Mouse (Mus musculus): Measurements from ENCODE around the gene Nr2f6. TPM values are rescaled to one million over a fixed set of nuclear protein-coding genes. Genes with fewer than 3 reads are reported as not detected.

Nr2f6 gene
- total and polyA plus RNA-seq, 2 experiments from 2014 or later: 34.1 to 129 TPM

- Histone ChIP-seq H3K4me1 (ENCODE audit: insufficient read depth, low read length) (peaks cover 10% of the 10 kb centered on the region), H3K27me3 (ENCODE audit: insufficient read depth, low read length) (no peaks in the 10 kb centered on the region), H3K27ac (no peak overlapping the region), H3K9me3 (ENCODE audit: low read length) (no peaks in the 10 kb centered on the region), H3K4me3 (ENCODE audit: low read length) (no peak overlapping the region), H3K9ac (replicated peaks; ENCODE audit: low read length) (no peak overlapping the region), H3K4me2 (ENCODE audit: low read depth, low read length) (no peak overlapping the region), H3K36me3 (ENCODE audit: insufficient read depth, low read length) (0 out of 2 replicates have a peak, but pooled peaks cover 4% of the 10 kb centered on the region)
- TF ChIP-seq CTCF (IDR thresholded peaks at IDR 0.05; ENCODE audit: low read depth): no peak
- no peak for ATAC-seq
- WGBS: 90% methylated on average over 2 of the region's 2 CpGs
- no peak for DNase-seq (ENCODE audit: low spot score)
These were observed 19.1 kb upstream of the Nr2f6 start for GRCm38 (mm10) chr8:71400826-71401225.

- Histone ChIP-seq H3K36me3 (ENCODE audit: insufficient read depth, low read length) (0 out of 2 replicates have a peak, but pooled peaks cover 4% of the 10 kb centered on the region), H3K4me1 (ENCODE audit: insufficient read depth, low read length) (peaks cover 10% of the 10 kb centered on the region), H3K27ac (no peak overlapping the region), H3K4me2 (ENCODE audit: low read depth, low read length) (peak overlapping the region; percentile 92), H3K27me3 (ENCODE audit: insufficient read depth, low read length) (no peaks in the 10 kb centered on the region), H3K9ac (replicated peaks; ENCODE audit: low read length) (peak overlapping the region; percentile 67; the same call in 1 of the 2 replicates), H3K4me3 (ENCODE audit: low read length) (peak overlapping the region; percentile 67), H3K9me3 (ENCODE audit: low read length) (no peaks in the 10 kb centered on the region)
- no peak for TF ChIP-seq CTCF (IDR thresholded peaks at IDR 0.05; ENCODE audit: low read depth)
- DNase-seq (ENCODE audit: low spot score) (no peak), ATAC-seq (no peak)
- 87% methylated on average over 12 of the region's 12 CpGs for WGBS
These were observed 15.9 kb upstream of the Nr2f6 start for GRCm38 (mm10) chr8:71397701-71398100.

DNA sequence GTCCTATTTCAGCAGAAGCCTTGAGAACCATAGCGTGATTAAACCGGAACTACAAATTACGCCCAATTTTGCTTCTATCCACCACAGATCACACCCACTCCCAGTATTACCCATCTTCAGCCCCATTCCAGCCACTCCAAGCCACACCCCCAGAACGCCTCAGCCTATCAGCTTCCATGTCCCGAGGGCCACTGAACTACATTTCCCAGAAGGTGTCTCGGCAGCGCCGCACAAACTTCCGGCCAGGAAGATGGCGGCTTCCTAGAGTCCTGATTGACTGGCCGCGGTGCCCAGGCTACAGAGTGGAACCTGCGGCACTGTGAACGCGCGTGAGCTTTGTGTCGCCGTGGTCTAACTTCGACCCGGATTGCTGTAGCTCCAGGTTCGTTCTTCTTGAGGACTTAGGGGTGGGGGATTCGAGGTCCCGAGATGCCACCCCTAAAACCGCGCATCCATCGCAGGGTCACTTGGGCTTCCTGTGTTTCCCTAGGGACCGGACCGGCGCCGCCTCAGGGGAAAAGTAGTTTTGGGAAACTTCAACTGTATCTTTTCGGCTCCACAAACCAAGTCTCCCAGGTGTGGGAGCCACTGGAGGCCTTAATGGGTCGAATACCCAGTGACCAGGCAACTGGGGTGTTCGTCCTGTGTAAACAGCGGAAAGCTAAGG, 15.0 kb upstream of the Nr2f6 start, which contains the start of gene Babam1:
Babam1 (plus strand) TSS at position 223 of the 667 bp plus-strand sequence.
- H3K9me3 ChIP-seq (ENCODE audit: low read length): no peaks in the 10 kb centered on the region
- WGBS: under 1% methylated on average over 34 of the region's 34 CpGs
- H3K9ac ChIP-seq (replicated peaks; ENCODE audit: low read length): peak within 1 kb of the TSS; percentile 67
- H3K4me3 ChIP-seq (ENCODE audit: low read length): peak within 1 kb of the TSS; percentile 67
- no peaks in the 10 kb centered on the region for H3K27me3 ChIP-seq (ENCODE audit: insufficient read depth, low read length)
- peak within 1 kb of the TSS; percentile 48 for H3K27ac ChIP-seq
- peak within 1 kb of the TSS; percentile 92 for H3K4me2 ChIP-seq (ENCODE audit: low read depth, low read length)
- peak; percentile 98 for ATAC-seq
- H3K36me3 ChIP-seq (ENCODE audit: insufficient read depth, low read length): 0 out of 2 replicates have a peak, but pooled peaks cover 4% of the 10 kb centered on the region
- peak; percentile 13; the same call in 1 of the 2 replicates for TF ChIP-seq CTCF (IDR thresholded peaks at IDR 0.05; ENCODE audit: low read depth)
- peak; percentile 98 for DNase-seq (ENCODE audit: low spot score)
- H3K4me1 ChIP-seq (ENCODE audit: insufficient read depth, low read length): peaks cover 10% of the 10 kb centered on the region

DNA sequence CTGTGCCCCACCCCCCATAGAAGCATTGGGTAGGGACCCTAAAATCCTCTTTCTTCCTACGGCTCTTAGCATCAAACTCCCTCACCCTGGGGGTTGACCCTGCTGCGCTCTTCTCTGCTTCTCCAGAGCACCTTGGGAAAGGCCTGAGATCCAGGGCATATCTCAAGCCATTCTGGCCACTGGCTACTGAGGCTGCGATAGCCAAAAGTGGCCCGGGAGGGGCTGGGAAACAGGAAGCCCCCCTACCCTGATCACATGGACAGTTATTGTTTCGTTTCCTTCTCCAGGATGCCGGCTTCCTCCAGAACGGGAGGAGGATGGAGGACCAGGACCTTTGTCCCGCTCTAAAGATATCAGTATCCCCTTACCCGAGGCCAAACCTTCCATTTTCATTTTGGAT, 13.9 kb upstream of the Nr2f6 start, which contains the start of gene Ushbp1:
Ushbp1 (minus strand) TSS at position 174 of the 400 bp plus-strand sequence.
- ATAC-seq (no peak), DNase-seq (ENCODE audit: low spot score) (no peak)
- no peak for TF ChIP-seq CTCF (IDR thresholded peaks at IDR 0.05; ENCODE audit: low read depth)
- H3K4me2 ChIP-seq (ENCODE audit: low read depth, low read length): peak within 1 kb of the TSS; percentile 92
- no peaks in the 10 kb centered on the region for H3K27me3 ChIP-seq (ENCODE audit: insufficient read depth, low read length)
- peak within 1 kb of the TSS; percentile 67; the same call in 1 of the 2 replicates for H3K9ac ChIP-seq (replicated peaks; ENCODE audit: low read length)
- 0 out of 2 replicates have a peak, but pooled peaks cover 4% of the 10 kb centered on the region for H3K36me3 ChIP-seq (ENCODE audit: insufficient read depth, low read length)
- no peaks in the 10 kb centered on the region for H3K9me3 ChIP-seq (ENCODE audit: low read length)
- 87% methylated on average over 9 of the region's 9 CpGs for WGBS
- H3K4me1 ChIP-seq (ENCODE audit: insufficient read depth, low read length): peaks cover 10% of the 10 kb centered on the region
- H3K27ac ChIP-seq: peak within 1 kb of the TSS; percentile 42
- H3K4me3 ChIP-seq (ENCODE audit: low read length): peak within 1 kb of the TSS; percentile 67

DNA sequence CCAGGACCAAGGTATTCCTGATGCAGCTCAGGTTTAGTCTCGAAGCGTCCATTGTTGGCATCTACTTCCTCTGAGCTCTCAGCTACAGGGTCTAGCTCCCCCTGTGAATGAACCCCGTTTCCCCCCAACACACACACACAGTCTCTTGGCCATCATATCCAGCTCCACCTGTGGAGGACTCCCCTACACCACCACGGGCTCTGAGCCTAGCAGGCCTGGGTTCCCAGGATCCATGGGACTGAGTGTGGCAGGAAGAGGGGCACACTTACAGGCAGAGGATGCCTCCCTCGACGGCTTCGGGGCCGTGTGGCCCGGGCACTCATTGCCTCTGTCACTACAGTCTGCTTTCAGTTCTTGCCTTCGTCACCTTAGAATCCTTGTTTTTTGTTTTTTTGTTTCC, 13.3 kb upstream of the Nr2f6 start:
- peak overlapping the region; percentile 29 for H3K4me2 ChIP-seq (ENCODE audit: low read depth, low read length)
- TF ChIP-seq CTCF (IDR thresholded peaks at IDR 0.05; ENCODE audit: low read depth): no peak
- H3K4me1 ChIP-seq (ENCODE audit: insufficient read depth, low read length): peaks cover 10% of the 10 kb centered on the region
- no peak overlapping the region for H3K27ac ChIP-seq
- H3K4me3 ChIP-seq (ENCODE audit: low read length): no peak overlapping the region
- WGBS: 83% methylated on average over 10 of the region's 10 CpGs
- H3K36me3 ChIP-seq (ENCODE audit: insufficient read depth, low read length): 0 out of 2 replicates have a peak, but pooled peaks cover 4% of the 10 kb centered on the region
- no peak for ATAC-seq
- no peak overlapping the region for H3K9ac ChIP-seq (replicated peaks; ENCODE audit: low read length)
- no peaks in the 10 kb centered on the region for H3K9me3 ChIP-seq (ENCODE audit: low read length)
- DNase-seq (ENCODE audit: low spot score): no peak
- H3K27me3 ChIP-seq (ENCODE audit: insufficient read depth, low read length): no peaks in the 10 kb centered on the region

- Histone ChIP-seq H3K4me3 (ENCODE audit: low read length) (no peak overlapping the region), H3K9ac (replicated peaks; ENCODE audit: low read length) (no peak overlapping the region), H3K36me3 (ENCODE audit: insufficient read depth, low read length) (0 out of 2 replicates have a peak, but pooled peaks cover 2% of the 10 kb centered on the region), H3K27ac (no peak overlapping the region), H3K9me3 (ENCODE audit: low read length) (no peaks in the 10 kb centered on the region), H3K4me2 (ENCODE audit: low read depth, low read length) (peak overlapping the region; percentile 29), H3K27me3 (ENCODE audit: insufficient read depth, low read length) (no peaks in the 10 kb centered on the region), H3K4me1 (ENCODE audit: insufficient read depth, low read length) (peaks cover 10% of the 10 kb centered on the region)
- ATAC-seq (no peak), DNase-seq (ENCODE audit: low spot score) (no peak)
- TF ChIP-seq CTCF (IDR thresholded peaks at IDR 0.05; ENCODE audit: low read depth): no peak
- WGBS: 81% methylated on average over 7 of the region's 7 CpGs
These were observed 12.7 kb upstream of the Nr2f6 start for GRCm38 (mm10) chr8:71394481-71394880.

DNA sequence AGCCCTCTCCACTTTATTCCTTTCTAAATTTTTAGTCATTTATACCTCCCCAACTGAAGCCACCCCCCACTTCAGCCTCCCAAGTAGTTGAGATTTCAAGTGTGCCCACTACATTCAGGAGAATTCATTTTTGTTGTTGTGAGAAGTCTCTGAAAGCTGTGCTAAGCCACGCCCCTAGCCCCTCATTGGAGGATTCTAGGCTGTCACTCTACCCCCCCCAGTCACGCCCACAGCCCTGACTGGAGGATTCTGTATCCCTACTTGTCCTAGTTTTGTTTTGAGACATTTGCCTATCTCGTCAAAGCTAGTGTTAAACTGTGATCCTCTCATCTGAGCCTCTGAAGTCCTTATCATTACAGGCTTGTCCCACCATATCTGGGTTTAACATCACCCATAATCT, 11.1 kb upstream of the Nr2f6 start:
- 16% methylated on average over 3 of the region's 3 CpGs for WGBS
- H3K4me1 ChIP-seq (ENCODE audit: insufficient read depth, low read length): peaks cover 10% of the 10 kb centered on the region
- peak; percentile 37 for DNase-seq (ENCODE audit: low spot score)

More for the DNA sequence above, 11.1 kb upstream of the Nr2f6 start:
- TF ChIP-seq CTCF (IDR thresholded peaks at IDR 0.05; ENCODE audit: low read depth): no peak
- Histone ChIP-seq H3K9ac (replicated peaks; ENCODE audit: low read length) (no peak overlapping the region), H3K9me3 (ENCODE audit: low read length) (no peaks in the 10 kb centered on the region), H3K27ac (no peak overlapping the region), H3K27me3 (ENCODE audit: insufficient read depth, low read length) (no peaks in the 10 kb centered on the region), H3K4me3 (ENCODE audit: low read length) (no peak overlapping the region), H3K4me2 (ENCODE audit: low read depth, low read length) (no peak overlapping the region), H3K36me3 (ENCODE audit: insufficient read depth, low read length) (no peaks in the 10 kb centered on the region)
- no peak for ATAC-seq
